20 mouse cellular contexts compared by ENCODE assay signal in genomic region chr12:71883066-71883711, GRCm38 (mm10). TPM values are rescaled to one million over a fixed set of nuclear protein-coding genes. Genes with fewer than 3 reads are reported as not detected.
DNase-seq lines count a peak whose midpoint lies in the region; ATAC-seq and TF ChIP-seq lines count a peak whose summit lies in the region.
"Had no signal": no experiment of that assay in that cellular context is flagged by ENCODE, and none has a peak within 500 bp of the region (broad histone marks: within the 10 kb centered on the region; RNA-seq: fewer than 3 reads in every experiment).

No protein-coding gene starts in this region.

- no peak for TF ChIP-seq POLR2A in embryonic fibroblast, embryonic 13.5 days (IDR thresholded peaks at IDR 0.05; ENCODE audit: low read depth, low read length)
- no peak for TF ChIP-seq POLR2A in small intestine, adult 2 months (IDR thresholded peaks at IDR 0.05; ENCODE audit: low read depth, low read length)

- no peaks in the 10 kb centered on the region for H3K27me3 ChIP-seq in heart, embryonic 11.5 days (ENCODE audit: control insufficient read depth, insufficient read depth, low read length)
- no peaks in the 10 kb centered on the region for H3K27me3 ChIP-seq in lung, embryonic 15.5 days
- H3K27me3 ChIP-seq in small intestine, adult 2 months (ENCODE audit: control insufficient read depth, insufficient read depth, low read length): no peaks in the 10 kb centered on the region
- H3K27me3 ChIP-seq in forebrain, embryonic 14.5 days (replicated peaks; ENCODE audit: control insufficient read depth, insufficient read depth, low read length): no peaks in the 10 kb centered on the region
- H3K27me3 ChIP-seq: embryonic facial prominence, embryonic 12.5 days; limb, embryonic 15.5 days had no signal

- no peak for ATAC-seq in heart, embryonic 11.5 days (replicated peaks; ENCODE audit: insufficient number of reproducible peaks, low FRiP score, low TSS enrichment)
- no peak for ATAC-seq in lung, embryonic 15.5 days (ENCODE audit: borderline replicate concordance, extremely low read depth, low FRiP score, low TSS enrichment)
- no peak for ATAC-seq in forebrain, embryonic 14.5 days
- ATAC-seq: activated CD4-positive, CD25-positive, alpha-beta regulatory T cell, adult 4 months; forebrain, embryonic 16.5 days; hindbrain, postnatal 0 days; liver, postnatal 0 days had no signal

- DNase-seq in heart, adult 9 months (ENCODE audit: low spot score in 2 of 2): no peak
- DNase-seq in lung, postnatal 14 days: no peak
- DNase-seq in forebrain, embryonic 14.5 days (ENCODE audit: low spot score): no peak
- DNase-seq: adrenal gland, postnatal 14 days; cerebellum, adult 9-11 months; kidney, adult 11 months; liver, postnatal 0 days; lung, postnatal 36 days; right cerebral cortex, postnatal 4 days; thymus, postnatal 36 days had no signal

- no peaks in the 10 kb centered on the region for H3K36me3 ChIP-seq in heart, embryonic 11.5 days (ENCODE audit: control insufficient read depth, insufficient read depth, low read length)
- no peaks in the 10 kb centered on the region for H3K36me3 ChIP-seq in lung, embryonic 15.5 days
- peaks cover 2% of the 10 kb centered on the region; the same call in 1 of the 2 replicates for H3K36me3 ChIP-seq in small intestine, adult 2 months (ENCODE audit: control insufficient read depth, insufficient read depth, low read length)
- no peaks in the 10 kb centered on the region for H3K36me3 ChIP-seq in forebrain, embryonic 14.5 days (ENCODE audit: control insufficient read depth, insufficient read depth, low read length)
- H3K36me3 ChIP-seq: embryonic facial prominence, embryonic 12.5 days; limb, embryonic 15.5 days had no signal

- 0 out of 2 replicates have a peak overlapping the region, but pooled peaks have one; percentile 23 for H3K9ac ChIP-seq in heart, embryonic 11.5 days (ENCODE audit: low read depth, low read length)
- no peak overlapping the region for H3K9ac ChIP-seq in lung, embryonic 15.5 days
- no peak overlapping the region for H3K9ac ChIP-seq in forebrain, embryonic 14.5 days (ENCODE audit: low read length)
- H3K9ac ChIP-seq: embryonic facial prominence, embryonic 12.5 days; limb, embryonic 15.5 days; liver, postnatal 0 days had no signal

- peaks cover 88% of the 10 kb centered on the region for H3K4me1 ChIP-seq in heart, embryonic 11.5 days (ENCODE audit: control insufficient read depth, insufficient read depth, low read length)
- peaks cover 66% of the 10 kb centered on the region for H3K4me1 ChIP-seq in lung, embryonic 15.5 days
- peaks cover 40% of the 10 kb centered on the region for H3K4me1 ChIP-seq in embryonic fibroblast, embryonic 13.5 days (ENCODE audit: control insufficient read depth, insufficient read depth, low read length)
- H3K4me1 ChIP-seq in small intestine, adult 2 months (ENCODE audit: control insufficient read depth, insufficient read depth, insufficient read length, low read length): peaks cover 46% of the 10 kb centered on the region; the same call in 1 of the 2 replicates
- peaks cover 7% of the 10 kb centered on the region; the same call in 1 of the 2 replicates for H3K4me1 ChIP-seq in forebrain, embryonic 14.5 days (ENCODE audit: control insufficient read depth, insufficient read depth, low read length)

- H3K27ac ChIP-seq in heart, embryonic 11.5 days (ENCODE audit: low read depth, low read length): 0 out of 2 replicates have a peak overlapping the region, but pooled peaks have one; percentile 24
- H3K27ac ChIP-seq in lung, embryonic 15.5 days: 0 out of 2 replicates have a peak overlapping the region, but pooled peaks have one; percentile 3
- H3K27ac ChIP-seq in embryonic fibroblast, embryonic 13.5 days (ENCODE audit: insufficient read depth, low read length): peak overlapping the region; percentile 55
- H3K27ac ChIP-seq in small intestine, adult 2 months (ENCODE audit: insufficient read depth, low read depth, low read length): peak overlapping the region; percentile 21; the same call in 1 of the 2 replicates
- H3K27ac ChIP-seq in forebrain, embryonic 14.5 days (ENCODE audit: low read depth, low read length): no peak overlapping the region
- H3K27ac ChIP-seq: embryonic facial prominence, embryonic 12.5 days; hindbrain, postnatal 0 days; limb, embryonic 15.5 days had no signal

- no peak overlapping the region for H3K4me3 ChIP-seq in heart, embryonic 11.5 days (ENCODE audit: low read depth, low read length)
- no peak overlapping the region for H3K4me3 ChIP-seq in lung, embryonic 15.5 days
- H3K4me3 ChIP-seq in embryonic fibroblast, embryonic 13.5 days (ENCODE audit: insufficient read depth, low read length): no peak overlapping the region
- no peak overlapping the region for H3K4me3 ChIP-seq in small intestine, adult 2 months (ENCODE audit: low read depth, low read length)
- H3K4me3 ChIP-seq in forebrain, embryonic 14.5 days (ENCODE audit: low read depth, low read length): no peak overlapping the region
- H3K4me3 ChIP-seq: embryonic facial prominence, embryonic 12.5 days; limb, embryonic 15.5 days had no signal

- H3K4me2 ChIP-seq in heart, embryonic 11.5 days: peak overlapping the region; percentile 40
- H3K4me2 ChIP-seq in lung, embryonic 15.5 days: no peak overlapping the region
- H3K4me2 ChIP-seq in forebrain, embryonic 14.5 days (ENCODE audit: low read length): no peak overlapping the region
- H3K4me2 ChIP-seq: embryonic facial prominence, embryonic 12.5 days; limb, embryonic 15.5 days; midbrain, embryonic 11.5 days had no signal

- H3K9me3 ChIP-seq in heart, embryonic 11.5 days (replicated peaks; ENCODE audit: control insufficient read depth, low read length): no peaks in the 10 kb centered on the region
- no peaks in the 10 kb centered on the region for H3K9me3 ChIP-seq in lung, embryonic 15.5 days
- no peaks in the 10 kb centered on the region for H3K9me3 ChIP-seq in forebrain, embryonic 14.5 days (replicated peaks; ENCODE audit: control insufficient read depth, low read length)
- H3K9me3 ChIP-seq: embryonic facial prominence, embryonic 12.5 days; limb, embryonic 15.5 days had no signal

- WGBS in heart, embryonic 11.5 days (ENCODE audit: insufficient replicate concordance): 31% methylated on average over 9 of the region's 9 CpGs
- WGBS in lung, embryonic 15.5 days: 54% methylated on average over 9 of the region's 9 CpGs
- 74% methylated on average over 9 of the region's 9 CpGs for WGBS in small intestine, adult 2 months
- 91% methylated on average over 9 of the region's 9 CpGs for WGBS in forebrain, embryonic 14.5 days

- no peak for TF ChIP-seq CTCF in embryonic fibroblast, embryonic 13.5 days (IDR thresholded peaks at IDR 0.05; ENCODE audit: borderline replicate concordance, insufficient read depth, low read length)
- no peak for TF ChIP-seq CTCF in small intestine, adult 2 months (IDR thresholded peaks at IDR 0.05; ENCODE audit: extremely low read depth, insufficient read length, insufficient replicate concordance, low read depth, low read length)

RNA-seq across cellular contexts. Expression of gene Daam1, which starts 52.3 kb away (rescaled TPM):
- polyA plus RNA-seq in heart, embryonic 11.5 days (2014; fragmentation: Nextera tagmentation; extraction: Ambion mirVana): 25.7 and 33.0 TPM in 2 replicates
- polyA plus RNA-seq in lung, embryonic 15.5 days (2015; fragmentation: Nextera tagmentation; extraction: Ambion mirVana): 12.2 and 13.8 TPM in 2 replicates
- 23.8 and 25.1 TPM in 2 replicates for polyA plus RNA-seq in embryonic fibroblast, embryonic 13.5 days (2011; ENCODE audit: insufficient read length, low read depth, missing spikeins)
- polyA plus RNA-seq in small intestine, adult 2 months (2012; rRNA removed): 1.2 and 2.4 TPM in 2 replicates
- 29.9 and 40.9 TPM in 2 replicates for polyA plus RNA-seq in forebrain, embryonic 14.5 days (2014; fragmentation: Nextera tagmentation; extraction: Ambion mirVana)
